Mouse (Mus musculus) liver, embryonic 11.5 days (tissue): Measurements from ENCODE around the gene Rassf3. TPM values are rescaled to one million over a fixed set of nuclear protein-coding genes. Genes with fewer than 3 reads are reported as not detected.

Experiments
- ATAC-seq: fragments of 200-750 bp; cut with Nextera tagmentation; replicated peaks from 2 replicates; pipeline ENCODE4 v1.8.0; 2017; ENCODE audit warnings: moderate number of reproducible peaks, mild to moderate bottlenecking, moderate TSS enrichment, moderate library complexity; ENCODE audit not compliant: low FRiP score
- DNase-seq: peaks from one replicate; pipeline ENCODE4 v3.0.0-alpha.2; 2017; ENCODE audit warnings: low spot score
- H3K27ac ChIP-seq: fragments of 300-500 bp; sonication (generic); 2 replicates; pipeline ENCODE4 v1.5.1; 2014; ENCODE audit warnings: mild to moderate bottlenecking, low read depth, low read length, control low read depth
- H3K27me3 ChIP-seq: fragments of 300-500 bp; sonication (generic); replicated peaks from 2 replicates; pipeline ENCODE4 v1.6.1; 2014; ENCODE audit warnings: low read length, mixed read lengths; ENCODE audit not compliant: control insufficient read depth, insufficient read depth
- H3K36me3 ChIP-seq: fragments of 300-500 bp; sonication (generic); 2 replicates; pipeline ENCODE4 v1.6.1; 2014; ENCODE audit warnings: mild to moderate bottlenecking, low read length, moderate library complexity, mixed read lengths; ENCODE audit not compliant: control insufficient read depth, insufficient read depth
- H3K4me1 ChIP-seq: fragments of 300-500 bp; sonication (generic); replicated peaks from 2 replicates; pipeline ENCODE4 v1.6.1; 2014; ENCODE audit warnings: low read length, mixed read lengths; ENCODE audit not compliant: control insufficient read depth, insufficient read depth
- H3K4me2 ChIP-seq: fragments of 300-500 bp; sonication (generic); 2 replicates; pipeline ENCODE4 v1.6.1; 2014; ENCODE audit warnings: mild to moderate bottlenecking, control low read depth, moderate library complexity
- H3K4me3 ChIP-seq: fragments of 300-500 bp; sonication (generic); 2 replicates; pipeline ENCODE4 v1.5.1; 2014; ENCODE audit warnings: low read depth, low read length, control low read depth
- H3K9ac ChIP-seq: fragments of 300-500 bp; sonication (generic); 2 replicates; pipeline ENCODE4 v1.6.1; 2014; ENCODE audit warnings: low read depth, low read length, control low read depth
- H3K9me3 ChIP-seq: fragments of 300-500 bp; sonication (generic); 2 replicates; pipeline ENCODE4 v1.6.1; 2016; ENCODE audit warnings: low read length, inconsistent platforms, mixed read lengths; ENCODE audit not compliant: control insufficient read depth
- WGBS: fragments of 180-500 bp; shearing (Covaris S2); extraction: QIAGEN DNeasy Blood & Tissue Kit; methylation state at CpG from one replicate; pipeline ENCODE4 v1.1.7; 2014; 5-methylcytosine and 5-hydroxymethylcytosine counted together
- polyA plus RNA-seq: library from polyadenylated mRNA; unstranded; fragments of >200 nt; fragmentation: Nextera tagmentation; extraction: Ambion mirVana; gene quantifications from 2 replicates; pipeline ENCODE4 v1.2.1, GENCODE M21; 2014

Gene Rassf3
- polyA plus RNA-seq, 1 experiment from 2014 or later: 14.0 TPM

GRCm38 (mm10) chr10:121384710-121385109, 91.4 kb downstream of the Rassf3 start:
- Histone ChIP-seq H3K27me3 (no peaks in the 10 kb centered on the region), H3K4me1 (no peaks in the 10 kb centered on the region), H3K9ac (no peak overlapping the region), H3K27ac (no peak overlapping the region), H3K4me3 (no peak overlapping the region), H3K36me3 (peaks cover 17% of the 10 kb centered on the region; the same call in 1 of the 2 replicates), H3K4me2 (no peak overlapping the region), H3K9me3 (no peaks in the 10 kb centered on the region)
- 89% methylated on average over 13 of the region's 13 CpGs for WGBS
- DNase-seq (no peak), ATAC-seq (no peak)

GRCm38 (mm10) chr10:121381280-121381679, 94.9 kb downstream of the Rassf3 start:
- Histone ChIP-seq H3K4me2 (no peak overlapping the region), H3K4me3 (no peak overlapping the region), H3K9me3 (no peaks in the 10 kb centered on the region), H3K9ac (no peak overlapping the region), H3K27me3 (no peaks in the 10 kb centered on the region), H3K36me3 (peaks cover 36% of the 10 kb centered on the region), H3K4me1 (no peaks in the 10 kb centered on the region; the same call in 1 of the 2 replicates), H3K27ac (no peak overlapping the region)
- WGBS: 92% methylated on average over 18 of the region's 18 CpGs
- no peak for ATAC-seq
- DNase-seq: no peak

- Histone ChIP-seq H3K4me2 (no peak overlapping the region), H3K27me3 (no peaks in the 10 kb centered on the region), H3K4me1 (peaks cover 4% of the 10 kb centered on the region), H3K9ac (no peak overlapping the region), H3K27ac (no peak overlapping the region), H3K36me3 (peaks cover 40% of the 10 kb centered on the region), H3K9me3 (no peaks in the 10 kb centered on the region), H3K4me3 (no peak overlapping the region)
- WGBS: 98% methylated on average over 3 of the region's 3 CpGs
- no peak for DNase-seq
- no peak for ATAC-seq
Observed at GRCm38 (mm10) chr10:121379387-121379786, 96.8 kb downstream of the Rassf3 start.

GRCm38 (mm10) chr10:121376530-121377271, 99.4 kb downstream of the Rassf3 start:
- Histone ChIP-seq H3K27ac (no peak overlapping the region), H3K27me3 (no peaks in the 10 kb centered on the region), H3K9me3 (no peaks in the 10 kb centered on the region), H3K4me3 (no peak overlapping the region), H3K9ac (no peak overlapping the region), H3K36me3 (peaks cover 45% of the 10 kb centered on the region), H3K4me1 (peaks cover 7% of the 10 kb centered on the region), H3K4me2 (no peak overlapping the region)
- DNase-seq (no peak), ATAC-seq (no peak)
- WGBS: 88% methylated on average over 24 of the region's 24 CpGs

DNA sequence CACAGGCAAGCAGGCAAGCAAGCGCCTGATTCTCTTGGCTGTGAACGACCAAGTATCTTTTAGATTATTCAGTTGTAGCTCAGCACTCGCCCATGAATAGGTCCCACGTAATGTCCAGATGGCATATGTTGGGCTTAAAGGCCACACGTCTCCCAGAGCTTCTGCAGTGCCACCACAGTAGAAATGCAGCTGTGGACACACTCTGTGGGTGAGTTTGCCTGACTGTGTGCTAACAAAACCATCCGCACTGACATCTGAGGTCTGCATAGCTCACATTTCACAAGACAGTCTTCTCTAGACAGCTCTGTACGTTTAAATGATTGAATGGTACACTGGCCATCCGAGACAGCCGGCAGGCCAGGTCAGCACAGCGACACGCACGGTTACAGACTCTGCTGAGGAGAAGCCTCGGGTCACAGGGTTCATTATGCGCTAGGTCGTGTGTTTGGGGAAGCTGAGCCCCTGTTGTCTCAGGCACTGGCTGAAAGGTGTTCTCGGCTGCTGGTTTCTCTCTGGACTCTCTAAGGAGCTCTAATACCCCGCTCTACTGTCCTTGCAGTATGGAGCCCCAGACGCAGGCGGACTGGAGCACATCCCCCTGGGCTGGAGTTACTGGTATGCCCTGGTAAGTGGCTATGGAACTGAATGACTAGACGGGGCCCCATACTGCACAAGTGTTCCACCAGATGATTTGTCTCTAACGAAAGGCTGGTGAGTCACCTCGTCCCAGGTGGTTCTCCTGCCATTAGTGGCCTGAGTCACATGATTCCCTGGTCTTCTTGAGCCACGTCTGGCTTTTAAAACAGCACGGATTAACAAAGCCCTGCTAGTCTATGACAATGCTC, 100.3 kb downstream of the Rassf3 start:
- WGBS: 83% methylated on average over 24 of the region's 24 CpGs
- Histone ChIP-seq H3K4me2 (no peak overlapping the region), H3K4me1 (peaks cover 7% of the 10 kb centered on the region), H3K36me3 (peaks cover 40% of the 10 kb centered on the region), H3K9ac (no peak overlapping the region), H3K27me3 (no peaks in the 10 kb centered on the region), H3K27ac (no peak overlapping the region), H3K4me3 (no peak overlapping the region), H3K9me3 (no peaks in the 10 kb centered on the region)
- DNase-seq: no peak
- ATAC-seq: no peak

DNA sequence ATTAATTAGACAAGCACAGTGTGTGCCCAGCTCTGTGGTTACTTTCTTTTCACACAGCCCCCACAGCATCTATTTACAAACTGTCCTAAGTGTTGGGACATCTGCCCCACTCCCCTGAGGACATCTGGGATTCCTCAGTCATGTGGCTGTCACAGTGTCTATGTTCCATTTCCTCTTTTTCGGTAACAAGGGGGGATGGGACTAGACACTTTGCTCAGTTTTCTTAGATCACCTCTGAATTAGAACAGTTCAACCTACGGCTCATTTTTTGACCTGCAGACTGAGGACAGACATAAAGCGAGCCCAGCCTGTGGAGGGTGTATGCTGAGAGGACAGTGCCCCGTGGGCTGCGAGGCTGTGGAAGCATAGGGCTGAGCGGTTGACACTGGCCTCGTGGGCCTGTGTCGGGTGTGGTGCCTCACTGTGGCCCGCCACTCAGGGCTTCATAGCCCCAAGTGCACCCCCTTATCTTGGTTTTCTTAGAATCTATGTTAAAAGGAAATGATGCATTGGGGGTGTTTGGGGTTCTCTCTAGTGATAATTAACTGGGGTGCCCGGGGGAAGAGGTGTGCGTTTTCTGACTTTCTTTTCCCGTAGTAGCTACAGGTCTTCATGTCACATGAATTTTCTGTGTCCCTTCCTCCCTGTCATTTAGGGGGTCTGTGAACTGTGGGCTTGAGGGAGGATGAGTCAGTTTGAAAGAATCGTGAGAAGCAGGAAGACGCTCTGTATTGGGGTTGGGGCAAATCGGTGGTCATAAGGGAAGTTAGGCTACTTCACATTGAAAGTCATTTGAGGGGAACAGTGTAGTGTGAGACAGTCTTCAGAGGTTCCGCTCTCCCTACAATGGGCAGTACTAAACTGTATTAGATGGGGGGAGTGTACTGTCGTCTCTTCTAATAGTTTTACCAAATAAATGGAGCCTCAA, 101.2 kb downstream of the Rassf3 start:
- Histone ChIP-seq H3K36me3 (peaks cover 36% of the 10 kb centered on the region), H3K4me3 (no peak overlapping the region), H3K4me1 (peaks cover 7% of the 10 kb centered on the region), H3K9ac (peak overlapping the region; percentile 2; the same call in 1 of the 2 replicates), H3K4me2 (peak overlapping the region; percentile 26; the same call in 1 of the 2 replicates), H3K9me3 (no peaks in the 10 kb centered on the region), H3K27ac (no peak overlapping the region), H3K27me3 (no peaks in the 10 kb centered on the region)
- 57% methylated on average over 17 of the region's 17 CpGs for WGBS
- peak; percentile 75 for ATAC-seq
- no peak for DNase-seq

DNA sequence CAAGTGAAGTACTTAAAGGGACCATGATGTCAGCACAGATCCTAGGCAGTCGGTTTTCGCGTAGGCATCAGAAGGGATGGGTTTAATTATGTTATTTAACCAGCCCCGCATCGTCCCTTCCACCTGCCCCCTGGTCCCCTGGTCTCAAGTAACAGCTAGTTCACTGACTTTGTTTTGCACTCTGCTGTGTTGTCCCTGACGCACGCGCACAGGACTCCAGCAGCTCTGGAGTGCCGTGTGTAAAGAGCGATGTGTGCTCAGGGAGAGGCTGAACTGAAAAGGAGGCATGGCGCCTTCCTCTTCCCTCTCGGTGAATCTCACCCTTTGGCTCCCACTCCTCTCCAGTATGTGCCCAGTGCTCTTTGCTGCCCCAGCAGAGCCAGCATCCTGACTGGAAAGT, 102.1 kb downstream of the Rassf3 start:
- H3K4me1 ChIP-seq: peaks cover 7% of the 10 kb centered on the region
- 88% methylated on average over 12 of the region's 12 CpGs for WGBS
- no peak overlapping the region for H3K4me3 ChIP-seq
- no peaks in the 10 kb centered on the region for H3K9me3 ChIP-seq
- no peak overlapping the region for H3K4me2 ChIP-seq
- DNase-seq: no peak
- no peaks in the 10 kb centered on the region for H3K27me3 ChIP-seq
- no peak overlapping the region for H3K9ac ChIP-seq
- H3K36me3 ChIP-seq: peaks cover 27% of the 10 kb centered on the region
- H3K27ac ChIP-seq: 0 out of 2 replicates have a peak overlapping the region, but pooled peaks have one; percentile 2
- ATAC-seq: no peak

GRCm38 (mm10) chr10:121370777-121371176, 105.4 kb downstream of the Rassf3 start:
- 92% methylated on average over 6 of the region's 6 CpGs for WGBS
- Histone ChIP-seq H3K27me3 (no peaks in the 10 kb centered on the region), H3K9me3 (no peaks in the 10 kb centered on the region), H3K4me3 (no peak overlapping the region), H3K4me2 (no peak overlapping the region), H3K36me3 (peaks cover 6% of the 10 kb centered on the region), H3K27ac (no peak overlapping the region), H3K9ac (no peak overlapping the region), H3K4me1 (peaks cover 14% of the 10 kb centered on the region)
- no peak for ATAC-seq
- DNase-seq: no peak
